Mouse (Mus musculus): ENCODE data around the gene Gzmd. TPM values are rescaled to one million over a fixed set of nuclear protein-coding genes. Genes with fewer than 3 reads are reported as not detected.

Gene Gzmd
- polyA plus RNA-seq, 1 experiment: not detected

- H3K27ac ChIP-seq (ENCODE audit: control insufficient read depth, insufficient read depth, low read depth, low read length): no peak within 1 kb of the TSS
- no peaks in the 10 kb centered on the region for H3K4me1 ChIP-seq (ENCODE audit: control insufficient read depth, insufficient read depth, low read length)
- no peaks in the 10 kb centered on the region for H3K27me3 ChIP-seq (ENCODE audit: control insufficient read depth, insufficient read depth, low read length)
- TF ChIP-seq POLR2A (IDR thresholded peaks at IDR 0.05; ENCODE audit: control insufficient read depth, low read depth, low read length): no peak
- TF ChIP-seq CTCF (IDR thresholded peaks at IDR 0.05; ENCODE audit: control insufficient read depth, insufficient read depth, insufficient replicate concordance, low read depth, low read length): no peak
- no peak within 1 kb of the TSS for H3K4me3 ChIP-seq (ENCODE audit: control insufficient read depth, low read depth, low read length)
- no peaks in the 10 kb centered on the region for H3K36me3 ChIP-seq (ENCODE audit: control insufficient read depth, insufficient read depth, low read length)
Measured at GRCm38 (mm10) chr14:56085167-56085566, 47.2 kb downstream of the Gzmd start, which contains the start of gene Mcpt8. Gene Mcpt8, minus strand, starts transcription at chr14:56085273.

- Histone ChIP-seq H3K4me3 (ENCODE audit: control insufficient read depth, low read depth, low read length) (no peak overlapping the region), H3K36me3 (ENCODE audit: control insufficient read depth, insufficient read depth, low read length) (no peaks in the 10 kb centered on the region), H3K4me1 (ENCODE audit: control insufficient read depth, insufficient read depth, low read length) (no peaks in the 10 kb centered on the region), H3K27ac (ENCODE audit: control insufficient read depth, insufficient read depth, low read depth, low read length) (no peak overlapping the region), H3K27me3 (ENCODE audit: control insufficient read depth, insufficient read depth, low read length) (no peaks in the 10 kb centered on the region)
- TF ChIP-seq CTCF (IDR thresholded peaks at IDR 0.05; ENCODE audit: control insufficient read depth, insufficient read depth, insufficient replicate concordance, low read depth, low read length): no peak
- TF ChIP-seq POLR2A (IDR thresholded peaks at IDR 0.05; ENCODE audit: control insufficient read depth, low read depth, low read length): no peak
Measured at GRCm38 (mm10) chr14:56082016-56082415, 50.4 kb downstream of the Gzmd start.

Other genes with a start within 250 kb of the Gzmd start
- gene Cbln3, start 248.2 kb downstream of the Gzmd start, polyA plus RNA-seq (2012; rRNA removed): 1.0 and 1.1 TPM in 2 replicates
- 5.0 and 5.1 TPM in 2 replicates for gene Khnyn, start 247.7 kb downstream of the Gzmd start, polyA plus RNA-seq (2012; rRNA removed)
- 50.7 and 55.1 TPM in 2 replicates for gene Sdr39u1, start 232.3 kb downstream of the Gzmd start, polyA plus RNA-seq (2012; rRNA removed)
- gene Cma1, start 187.9 kb downstream of the Gzmd start, polyA plus RNA-seq (2012; rRNA removed): 0.10 TPM in 1 of 2 replicates, not detected in the other
- not detected in 2 replicates for gene Cma2, start 181.6 kb downstream of the Gzmd start, polyA plus RNA-seq (2012; rRNA removed)
- not detected in 2 replicates for gene Mcpt1, start 114.6 kb downstream of the Gzmd start, polyA plus RNA-seq (2012; rRNA removed)
- gene Mcpt9, start 102.1 kb downstream of the Gzmd start, polyA plus RNA-seq (2012; rRNA removed): not detected in 2 replicates
- not detected in 2 replicates for gene Mcpt2, start 90.6 kb downstream of the Gzmd start, polyA plus RNA-seq (2012; rRNA removed)
- gene Mcpt4, start 70.3 kb downstream of the Gzmd start, polyA plus RNA-seq (2012; rRNA removed): 0.16 TPM in 1 of 2 replicates, not detected in the other
- gene Mcpt8, start 47.3 kb downstream of the Gzmd start, polyA plus RNA-seq (2012; rRNA removed): not detected in 2 replicates
- gene Ctsg, start 30.0 kb downstream of the Gzmd start, polyA plus RNA-seq (2012; rRNA removed): not detected in 2 replicates
- gene Gzme, start 12.0 kb downstream of the Gzmd start, polyA plus RNA-seq (2012; rRNA removed): not detected in 2 replicates
- gene Gzmg, start 27.0 kb upstream of the Gzmd start, polyA plus RNA-seq (2012; rRNA removed): not detected in 2 replicates
- 49.9 and 57.5 TPM in 2 replicates for gene Gzmn, start 42.0 kb upstream of the Gzmd start, polyA plus RNA-seq (2012; rRNA removed)
- gene Gzmf, start 78.8 kb upstream of the Gzmd start, polyA plus RNA-seq (2012; rRNA removed): not detected in 2 replicates
- gene Gzmc, start 102.0 kb upstream of the Gzmd start, polyA plus RNA-seq (2012; rRNA removed): not detected in 2 replicates
- not detected in 2 replicates for gene Gzmb, start 129.7 kb upstream of the Gzmd start, polyA plus RNA-seq (2012; rRNA removed)
- 0.09 and 0.12 TPM in 2 replicates for gene Atp12a, start 232.5 kb upstream of the Gzmd start, polyA plus RNA-seq (2012; rRNA removed)